ENCODE assay signal across 19 mouse cellular contexts in genomic region chr19:21669650-21670049, GRCm38 (mm10).
"Had no signal": no experiment of that assay in that cellular context is flagged by ENCODE, and none has a peak within 500 bp of the region (broad histone marks: within the 10 kb centered on the region; RNA-seq: fewer than 3 reads in every experiment).

No protein-coding gene starts in this region.

- H3K27me3 ChIP-seq: hindbrain, embryonic 15.5 days; limb, embryonic 13.5 days; liver, embryonic 12.5 days; liver, embryonic 15.5 days; lung, embryonic 15.5 days; midbrain, embryonic 12.5 days had no signal

- H3K27ac ChIP-seq: hindbrain, embryonic 15.5 days; layer of hippocampus, adult 2 months; limb, embryonic 10.5 days; limb, embryonic 13.5 days; liver, embryonic 12.5 days; liver, embryonic 15.5 days; lung, embryonic 15.5 days; midbrain, embryonic 12.5 days; stomach, postnatal 0 days had no signal

- H3K4me2 ChIP-seq: hindbrain, embryonic 15.5 days; limb, embryonic 13.5 days; liver, embryonic 12.5 days; liver, embryonic 15.5 days; lung, embryonic 15.5 days; midbrain, embryonic 12.5 days had no signal

- H3K4me1 ChIP-seq: hindbrain, embryonic 15.5 days; limb, embryonic 10.5 days; limb, embryonic 13.5 days; lung, embryonic 15.5 days; midbrain, embryonic 12.5 days had no signal

- H3K9me3 ChIP-seq: hindbrain, embryonic 15.5 days; limb, embryonic 10.5 days; liver, embryonic 12.5 days; liver, embryonic 15.5 days; lung, embryonic 15.5 days had no signal

- H3K9ac ChIP-seq: hindbrain, embryonic 15.5 days; limb, embryonic 13.5 days; liver, embryonic 12.5 days; liver, embryonic 15.5 days; lung, embryonic 15.5 days; midbrain, embryonic 12.5 days had no signal

- DNase-seq: kidney, adult 9 months; kidney, postnatal 14 days; layer of hippocampus, adult 9-11 months; liver; lung, adult 18-20 months; lung, postnatal 10 days; lung, postnatal 36 days; thymus, adult 2 months; thymus, postnatal 14 days had no signal

- H3K36me3 ChIP-seq: hindbrain, embryonic 15.5 days; liver, embryonic 12.5 days; liver, embryonic 15.5 days; lung, embryonic 15.5 days; midbrain, embryonic 12.5 days had no signal

- ATAC-seq: liver, embryonic 12.5 days; midbrain, embryonic 16.5 days had no signal

- H3K4me3 ChIP-seq: hindbrain, embryonic 15.5 days; layer of hippocampus, adult 2 months; limb, embryonic 10.5 days; limb, embryonic 13.5 days; liver, embryonic 12.5 days; liver, embryonic 15.5 days; lung, embryonic 15.5 days; midbrain, embryonic 12.5 days had no signal
